Mouse (Mus musculus) v-Abl transformed pro-B cells (cell line): ENCODE results near the gene Alcam.

ENCODE experiments used
- in situ Hi-C, 2 experiments: fragments of 400-800 bp; cut with MboI; formaldehyde crosslinking; loops; one replicate each; pipeline ENCODE4 v1.15.1; 2025; ENCODE audit not compliant: unreplicated experiment in 2 of 2

Alcam gene

DNA sequence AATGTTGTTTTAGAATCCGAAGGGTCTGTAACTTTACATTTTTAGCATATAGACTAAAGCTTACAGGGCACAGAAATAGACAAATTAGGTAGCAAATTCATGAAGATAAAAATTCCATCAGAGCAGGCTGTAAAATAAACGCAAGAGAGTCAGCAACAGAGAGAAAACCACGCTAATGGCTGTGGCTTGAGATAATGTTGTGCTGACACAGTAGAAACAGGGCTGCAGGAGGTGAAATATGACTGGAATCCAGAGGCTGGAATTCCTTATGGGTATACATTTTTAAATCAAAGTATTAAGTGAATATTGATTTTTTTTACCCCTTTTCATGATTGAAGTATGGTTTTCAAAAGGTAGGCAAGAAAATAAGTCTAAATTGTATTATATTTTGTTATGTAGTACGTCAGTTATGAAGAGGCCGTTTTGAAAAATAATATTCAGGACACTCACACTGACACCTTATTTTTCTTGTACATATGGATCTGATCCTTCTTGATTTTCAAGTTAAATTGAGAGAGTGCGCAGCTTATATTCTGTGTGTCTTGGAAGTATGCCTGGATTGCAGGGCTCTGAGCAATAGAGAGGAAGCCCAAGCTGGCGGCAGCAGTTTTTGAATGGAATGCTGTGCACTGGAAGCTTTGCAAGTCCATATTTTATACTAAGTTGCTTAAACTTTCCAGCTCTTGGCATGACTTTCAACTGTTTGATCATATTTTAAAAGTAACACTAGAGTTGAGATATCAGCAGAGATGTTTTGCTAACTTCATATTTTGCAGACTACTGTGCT, 74.9 kb downstream of the Alcam start:
- in situ Hi-C loops = no loop called here

GRCm38 (mm10) chr16:52376827-52377226, 77.0 kb downstream of the Alcam start:
- in situ Hi-C loops = no loop called here

- in situ Hi-C loops = no loop called here
Observed at GRCm38 (mm10) chr16:52371956-52372355, 81.9 kb downstream of the Alcam start.

DNA sequence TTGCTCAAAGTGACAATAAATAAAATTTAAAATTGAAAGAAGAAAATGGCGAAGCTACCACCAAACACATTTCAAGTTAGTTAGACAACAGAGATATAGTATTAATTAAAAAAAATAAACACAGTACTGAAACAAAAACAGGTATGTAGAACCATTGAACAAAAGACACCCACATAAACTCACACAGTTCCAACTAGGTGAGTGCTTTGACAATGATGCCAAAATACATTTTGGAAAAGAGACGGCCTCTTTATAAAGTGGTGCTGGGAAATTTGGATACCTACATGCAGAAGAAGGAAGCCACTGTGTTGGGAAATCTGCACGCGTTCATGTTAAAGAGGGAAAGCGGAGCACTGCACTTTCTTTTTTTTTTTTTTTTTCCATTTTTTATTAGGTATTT, 85.4 kb downstream of the Alcam start:
- in situ Hi-C loops = no loop called here

DNA sequence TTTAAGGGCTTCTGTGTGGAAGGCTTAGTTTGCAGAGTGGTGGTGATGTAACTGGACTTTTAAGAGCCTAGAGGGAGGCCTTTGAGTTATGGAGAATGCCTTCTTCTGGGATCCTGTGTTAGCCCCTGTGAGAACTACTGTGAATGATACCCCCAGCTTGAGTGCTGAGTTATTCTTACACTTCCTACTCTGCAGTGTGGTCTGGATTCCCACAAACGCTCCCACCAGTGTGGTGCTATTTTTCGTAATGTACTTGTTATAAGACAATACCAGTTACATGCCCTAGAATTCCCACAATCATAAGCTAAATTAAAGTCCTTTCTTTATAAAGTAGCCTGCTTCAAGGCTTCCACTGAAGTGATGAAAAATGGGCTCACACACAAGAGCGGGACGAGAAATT, 87.0 kb downstream of the Alcam start:
- in situ Hi-C loops = no loop called here

DNA sequence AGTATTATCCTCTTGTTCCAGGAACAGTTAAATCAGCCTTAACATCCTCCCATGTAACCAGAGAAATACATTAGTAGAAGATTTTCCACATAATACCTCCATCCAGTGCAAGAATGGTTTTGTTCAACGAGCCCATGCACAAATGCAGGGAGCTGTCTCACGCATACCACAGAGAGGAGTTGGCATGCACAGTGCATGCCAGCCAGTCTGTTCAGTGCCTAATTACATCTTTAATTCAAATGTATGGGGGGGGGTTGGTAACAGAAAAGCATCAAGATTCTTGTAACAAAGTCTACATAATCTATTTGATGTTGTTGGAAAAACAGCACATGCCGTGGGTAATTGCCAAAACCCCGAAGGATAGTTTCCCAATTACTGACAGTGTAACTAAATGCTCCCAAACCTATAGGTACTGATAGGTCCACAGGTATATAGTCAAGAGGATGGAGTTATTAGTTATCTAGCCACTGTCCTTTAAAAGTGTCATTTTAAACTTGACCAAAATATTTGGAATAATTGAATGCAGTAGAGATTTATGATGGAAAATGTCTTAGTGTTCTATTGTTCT, 89.8 kb downstream of the Alcam start:
- in situ Hi-C loops = no loop called here

DNA sequence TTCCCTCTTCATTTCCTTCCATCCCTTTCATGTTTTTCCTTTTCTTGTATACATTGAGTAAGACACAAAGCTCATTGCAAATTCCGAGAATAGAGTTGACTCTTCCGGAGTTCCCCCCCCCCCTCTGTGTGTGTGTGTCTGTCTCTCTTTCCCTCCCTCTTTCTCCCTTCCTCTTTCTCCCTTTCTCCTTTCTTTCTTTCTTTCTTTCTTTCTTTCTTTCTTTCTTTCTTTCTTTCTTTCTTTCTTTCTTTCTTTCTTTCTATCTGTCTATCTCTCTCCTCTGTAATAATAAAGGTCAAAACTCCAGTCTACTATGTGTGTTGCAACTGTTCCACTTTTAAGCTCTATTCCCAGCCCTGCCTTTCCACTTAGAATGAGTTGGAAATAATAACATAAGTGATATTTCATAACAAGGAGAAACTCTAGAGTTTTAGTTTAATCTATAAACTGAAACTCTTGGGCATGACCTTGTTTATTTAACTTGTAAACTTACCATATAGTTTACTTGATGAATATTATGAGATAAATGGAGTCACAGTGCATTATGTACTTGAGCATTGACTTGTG, 110.3 kb downstream of the Alcam start:
- in situ Hi-C loops = no loop called here

GRCm38 (mm10) chr16:52342694-52343466, 111.0 kb downstream of the Alcam start:
- in situ Hi-C loops = no loop called here

- in situ Hi-C loops = no loop called here
Observed at GRCm38 (mm10) chr16:52334084-52334483, 119.8 kb downstream of the Alcam start.

GRCm38 (mm10) chr16:52333631-52334030, 120.2 kb downstream of the Alcam start:
- in situ Hi-C loops = no loop called here

- in situ Hi-C loops = no loop called here
Observed at GRCm38 (mm10) chr16:52331341-52331830, 122.5 kb downstream of the Alcam start.

GRCm38 (mm10) chr16:52329420-52329819, 124.5 kb downstream of the Alcam start:
- in situ Hi-C loops = no loop called here

DNA sequence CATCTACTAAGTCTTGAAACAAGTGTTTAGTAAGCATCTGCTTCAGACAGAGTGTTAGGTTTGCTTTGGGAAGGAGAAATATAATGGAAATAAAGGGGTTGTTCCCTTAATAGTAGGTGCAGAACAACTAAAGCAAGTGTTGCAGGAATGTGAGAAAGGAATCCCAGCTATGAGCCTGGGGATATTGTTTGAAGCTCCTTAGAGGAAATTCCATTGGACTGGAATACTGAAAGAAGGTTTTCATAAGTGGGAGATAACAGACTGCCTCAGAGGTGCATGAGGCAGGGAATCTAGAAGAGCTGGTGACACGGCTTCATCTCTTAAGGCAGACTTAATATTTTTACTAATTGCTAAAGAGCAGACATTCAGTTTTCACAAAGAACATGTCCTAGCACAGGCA, 134.6 kb downstream of the Alcam start:
- in situ Hi-C loops = no loop called here

DNA sequence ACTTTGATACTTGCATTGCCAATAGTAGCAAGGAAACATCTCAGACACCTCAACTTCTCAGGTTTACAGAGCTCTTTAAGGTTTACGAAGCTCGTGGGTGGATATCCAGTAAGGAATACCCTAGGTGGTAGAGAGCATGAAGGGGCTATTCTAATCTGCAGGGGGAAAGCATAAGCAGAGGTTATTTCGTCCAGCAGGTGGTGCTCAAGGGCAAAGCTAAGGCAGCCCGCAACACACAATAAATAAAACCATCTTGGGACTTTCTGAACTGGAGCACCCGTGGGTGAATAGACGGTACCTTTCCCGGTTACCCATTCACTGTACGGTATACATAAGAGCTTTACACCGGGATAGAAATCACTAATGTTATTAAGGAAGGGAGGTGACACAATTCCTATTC, 142.8 kb downstream of the Alcam start:
- in situ Hi-C loops = no loop called here

DNA sequence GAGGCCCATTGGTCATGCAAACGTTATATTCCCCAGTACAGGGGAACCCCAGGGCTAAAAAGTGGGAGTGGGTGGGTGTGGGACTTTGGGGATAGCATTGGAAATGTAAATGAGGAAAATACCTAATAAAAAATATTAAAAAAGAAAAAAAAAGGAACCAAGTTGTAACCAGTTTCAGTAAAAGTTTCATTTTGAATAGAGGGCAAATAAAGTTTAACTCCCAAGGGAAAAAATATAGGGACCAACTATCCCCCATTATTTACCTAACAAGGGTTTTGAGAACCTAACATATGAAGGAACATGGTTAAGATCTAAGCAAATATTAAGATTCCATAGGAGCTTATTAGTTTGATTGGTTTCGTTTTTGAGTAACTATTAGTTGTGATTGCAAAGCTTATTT, 146.9 kb downstream of the Alcam start:
- in situ Hi-C loops = no loop called here

DNA sequence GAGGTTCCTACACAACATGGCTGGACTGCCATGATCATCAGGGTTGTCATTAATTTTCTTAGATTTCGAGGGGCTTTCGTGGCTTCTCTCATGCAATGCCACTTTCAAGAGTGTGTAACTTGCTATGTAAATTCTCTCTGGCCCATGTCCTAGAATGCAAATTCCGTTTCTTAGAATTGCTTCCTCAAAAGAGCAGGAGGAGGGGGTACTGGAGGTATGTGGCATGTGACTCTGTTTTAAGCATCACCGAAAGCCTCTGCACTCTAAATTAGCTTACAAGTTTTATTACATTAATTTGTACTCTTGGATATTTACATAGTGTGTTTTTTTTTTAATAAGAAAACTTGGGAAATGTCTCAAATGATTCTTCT, 150.4 kb downstream of the Alcam start:
- in situ Hi-C loops = no loop called here

DNA sequence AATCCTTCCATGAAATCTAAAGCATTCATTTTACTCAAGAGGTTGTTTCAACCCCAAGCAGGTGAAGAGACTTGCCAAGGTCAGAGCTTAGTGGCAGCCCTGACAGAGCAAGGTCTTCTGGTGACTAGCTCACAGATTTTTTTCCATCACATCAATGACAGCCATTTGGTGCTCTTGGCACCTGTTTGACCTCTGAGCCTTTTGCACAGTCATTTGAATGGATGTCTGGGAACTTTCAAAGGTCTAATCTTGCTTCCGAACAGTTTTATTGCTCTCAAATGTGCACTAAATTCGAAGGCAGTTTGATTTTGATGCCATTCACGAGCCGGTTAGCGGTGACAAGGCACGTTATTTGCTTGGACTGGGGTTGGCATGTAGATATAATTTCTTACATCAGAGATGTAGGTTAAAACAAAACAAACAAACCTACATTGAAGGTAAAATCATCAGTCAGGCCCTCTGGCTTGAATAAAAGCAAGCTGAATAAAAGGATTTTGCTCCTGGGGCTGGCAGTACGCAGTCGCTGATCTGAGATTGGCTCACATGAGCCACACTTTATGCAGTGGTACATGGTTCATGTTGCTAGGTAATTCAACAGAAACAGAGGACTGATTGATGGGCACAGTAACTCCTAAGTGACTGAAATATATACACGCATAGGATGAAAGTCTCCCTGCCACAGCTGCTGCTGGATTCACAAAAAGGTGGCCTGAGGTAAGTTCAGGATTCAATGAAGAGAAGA, 150.9 kb downstream of the Alcam start:
- in situ Hi-C loops = no loop called here

- in situ Hi-C loops = no loop called here
Observed at GRCm38 (mm10) chr16:52301730-52302129, 152.1 kb downstream of the Alcam start.

- in situ Hi-C loops = no loop called here
Observed at GRCm38 (mm10) chr16:52296376-52296775, 157.5 kb downstream of the Alcam start.

GRCm38 (mm10) chr16:52295535-52295934, 158.3 kb downstream of the Alcam start:
- in situ Hi-C loops = no loop called here
